Mouse (Mus musculus) C2C12 (cell line): ENCODE results near the gene Asf1b. TPM values are rescaled to one million over a fixed set of nuclear protein-coding genes. Genes with fewer than 3 reads are reported as not detected.
A peak's percentile ranks its signal among the peaks of the same experiment; 100 is the strongest.

Source experiments
- H3K27me3 ChIP-seq: one replicate; pipeline ENCODE4 v1.6.1; 2011; ENCODE audit not compliant: control insufficient read depth, insufficient read depth, insufficient read length
- H3K36me3 ChIP-seq: one replicate; pipeline ENCODE4 v1.6.1; 2011; ENCODE audit not compliant: control insufficient read depth, insufficient read depth
- H3K4me3 ChIP-seq: one replicate; pipeline ENCODE4 v1.5.1; 2011; ENCODE audit warnings: mild to moderate bottlenecking, control low read depth; ENCODE audit not compliant: poor library complexity, insufficient read depth, severe bottlenecking
- H3K79me2 ChIP-seq: one replicate; pipeline ENCODE4 v1.6.1; 2011; ENCODE audit not compliant: control insufficient read depth, insufficient read depth
- H3K79me3 ChIP-seq: one replicate; pipeline ENCODE4 v1.6.1; 2011; ENCODE audit warnings: low read depth, control low read depth
- H3ac ChIP-seq: one replicate; pipeline ENCODE3; 2011; ENCODE audit warnings: low read depth; ENCODE audit not compliant: control insufficient read depth, insufficient read length
- CEBPB ChIP-seq: IDR thresholded peaks from one replicate; pipeline ENCODE4 v1.6.1; 2011; ENCODE audit warnings: low read depth, mild to moderate bottlenecking, control low read depth, moderate library complexity
- CTCF ChIP-seq: IDR thresholded peaks from one replicate; pipeline ENCODE4 v1.5.1; 2011; ENCODE audit not compliant: control insufficient read depth, insufficient read depth, insufficient read length
- FOSL1 ChIP-seq: IDR thresholded peaks from one replicate; pipeline ENCODE4 v1.8.0; 2011; ENCODE audit warnings: mild to moderate bottlenecking, low read length; ENCODE audit not compliant: poor library complexity, insufficient read depth, severe bottlenecking
- MAX ChIP-seq: IDR thresholded peaks from one replicate; pipeline ENCODE4 v1.6.1; 2011; ENCODE audit warnings: mild to moderate bottlenecking, control low read depth
- MYOD1 ChIP-seq: IDR thresholded peaks from one replicate; pipeline ENCODE4 v1.6.1; 2011; ENCODE audit warnings: low read depth; ENCODE audit not compliant: control insufficient read depth, insufficient read length
- MYOG ChIP-seq: IDR thresholded peaks from one replicate; pipeline ENCODE4 v1.6.1; 2011; ENCODE audit not compliant: control insufficient read depth, insufficient read length; ENCODE audit errors: extremely low read depth
- USF1 ChIP-seq: IDR thresholded peaks from one replicate; pipeline ENCODE4 v1.6.1; 2011; ENCODE audit warnings: low read depth, mild to moderate bottlenecking, control low read depth, moderate library complexity
- long read RNA-seq, 2 experiments: library from polyadenylated mRNA; unstranded; transcript quantifications; one replicate each; pipeline ENCODE4 v2.0.0; 2019 to 2020
- polyA plus RNA-seq: library from polyadenylated mRNA; unstranded; fragments of >200 nt; fragmentation: generic; extraction: Trizol; gene quantifications from one replicate; pipeline ENCODE4 v1.2.1, GENCODE M21; 2012; ENCODE audit warnings: missing spikeins

Gene Asf1b
- 140 TPM for polyA plus RNA-seq
- long read RNA-seq, experiment 1, transcript Asf1b-201 (4 exons, 1,788 nt), result major isoform, 223 of 241 reads
- long read RNA-seq, experiment 1, partial matches to known transcripts, result 1 of 241 reads
- long read RNA-seq, experiment 1, other reads (novel, unspliced or antisense), result 17 of 241 reads
- long read RNA-seq, experiment 2, transcript Asf1b-201 (4 exons, 1,788 nt), result major isoform, 908 of 966 reads
- long read RNA-seq, experiment 2, partial matches to known transcripts, result 2 of 966 reads
- long read RNA-seq, experiment 2, other reads (novel, unspliced or antisense), result 56 of 966 reads

- Histone ChIP-seq H3K36me3 (peaks cover 14% of the 10 kb centered on the region), H3K79me3 (peaks cover 25% of the 10 kb centered on the region), H3K79me2 (peaks cover 48% of the 10 kb centered on the region), H3K4me3 (peak within 1 kb of the TSS; percentile 66), H3ac (peak within 1 kb of the TSS; percentile 72), H3K27me3 (no peaks in the 10 kb centered on the region)
- TF ChIP-seq CTCF (peak; percentile 96), FOSL1 (no peak), MAX (peak; percentile 38), MYOD1 (no peak), USF1 (no peak), MYOG (no peak), CEBPB (no peak)
Observed at GRCm38 (mm10) chr8:83955106-83955957, at the start of gene Asf1b, which contains the start of gene Gm10644. Asf1b (plus strand) TSS chr8:83955507. Gm10644 (minus strand) TSS chr8:83955205.

- no peak overlapping the region for H3ac ChIP-seq
- TF ChIP-seq USF1 (no peak), MYOD1 (no peak), CTCF (no peak), CEBPB (no peak)
- H3K79me3 ChIP-seq, result no peaks in the 10 kb centered on the region
- no peak overlapping the region for H3K4me3 ChIP-seq
- no peaks in the 10 kb centered on the region for H3K27me3 ChIP-seq
- H3K36me3 ChIP-seq, result no peaks in the 10 kb centered on the region
- H3K79me2 ChIP-seq, result no peaks in the 10 kb centered on the region
Observed at GRCm38 (mm10) chr8:83908583-83908982, 46.7 kb upstream of the Asf1b start.

GRCm38 (mm10) chr8:83909311-83909710 is 46.0 kb upstream of the Asf1b start:
- no peaks in the 10 kb centered on the region for H3K79me2 ChIP-seq
- no peaks in the 10 kb centered on the region for H3K27me3 ChIP-seq
- H3K79me3 ChIP-seq, result no peaks in the 10 kb centered on the region
- no peaks in the 10 kb centered on the region for H3K36me3 ChIP-seq
- H3ac ChIP-seq, result no peak overlapping the region
- no peak overlapping the region for H3K4me3 ChIP-seq
- TF ChIP-seq MAX (no peak), CTCF (no peak), MYOG (no peak), CEBPB (no peak), USF1 (no peak), MYOD1 (no peak), FOSL1 (no peak)

- no peak overlapping the region for H3K4me3 ChIP-seq
- no peaks in the 10 kb centered on the region for H3K36me3 ChIP-seq
- TF ChIP-seq MAX, result no peak
- TF ChIP-seq CEBPB, result no peak
- no peak for TF ChIP-seq FOSL1
- TF ChIP-seq CTCF, result no peak
- TF ChIP-seq MYOD1, result no peak
- no peak for TF ChIP-seq MYOG
- no peak for TF ChIP-seq USF1
- no peak overlapping the region for H3ac ChIP-seq
- H3K79me2 ChIP-seq, result no peaks in the 10 kb centered on the region
- H3K79me3 ChIP-seq, result no peaks in the 10 kb centered on the region
- no peaks in the 10 kb centered on the region for H3K27me3 ChIP-seq
Observed at GRCm38 (mm10) chr8:83911809-83912731, 43.2 kb upstream of the Asf1b start.

- no peaks in the 10 kb centered on the region for H3K79me2 ChIP-seq
- H3K36me3 ChIP-seq, result no peaks in the 10 kb centered on the region
- no peaks in the 10 kb centered on the region for H3K79me3 ChIP-seq
- TF ChIP-seq MYOD1 (no peak), MYOG (no peak), CTCF (no peak)
- no peaks in the 10 kb centered on the region for H3K27me3 ChIP-seq
- no peak overlapping the region for H3ac ChIP-seq
- no peak overlapping the region for H3K4me3 ChIP-seq
Observed at GRCm38 (mm10) chr8:83914232-83914631, 41.1 kb upstream of the Asf1b start.
